Mouse (Mus musculus) CH12.LX (cell line): ENCODE results near the gene Syne4.
A peak's percentile ranks its signal among the peaks of the same experiment; 100 is the strongest.

Experiments used
- CTCF ChIP-seq, 2 experiments: IDR thresholded peaks in 1 of 2; conservative IDR thresholded peaks in 1 of 2; 2 replicates each; pipeline ENCODE4 v1.5.1; 2011 to 2012; ENCODE audit warnings: low read depth in 2 of 2, low read length in 2 of 2, improper control_type of control experiment in 1 of 2, inconsistent platforms in 1 of 2, mild to moderate bottlenecking in 1 of 2, moderate library complexity in 1 of 2
- EP300 ChIP-seq: IDR thresholded peaks from 2 replicates; pipeline ENCODE4 v1.6.1; 2011; ENCODE audit warnings: low read length, improper control_type of control experiment
- MAX ChIP-seq: IDR thresholded peaks from 2 replicates; pipeline ENCODE4 v1.6.1; 2011; ENCODE audit warnings: low read length, improper control_type of control experiment
- MXI1 ChIP-seq: IDR thresholded peaks from 2 replicates; pipeline ENCODE4 v1.6.1; 2011; ENCODE audit warnings: mild to moderate bottlenecking, low read depth, low read length, improper control_type of control experiment
- POLR2A ChIP-seq: IDR thresholded peaks from 2 replicates; pipeline ENCODE4 v1.6.1; 2011; ENCODE audit warnings: low read depth, mild to moderate bottlenecking, improper control_type of control experiment, low read length
- USF1 ChIP-seq: IDR thresholded peaks from 2 replicates; pipeline ENCODE4 v1.6.1; 2014; ENCODE audit warnings: low read depth, mild to moderate bottlenecking, inconsistent platforms, low read length, improper control_type of control experiment
- USF2 ChIP-seq: conservative IDR thresholded peaks from 2 replicates; pipeline ENCODE4 v1.6.1; 2011; ENCODE audit warnings: low read depth, low read length, improper control_type of control experiment
- ZMIZ1 ChIP-seq: IDR thresholded peaks from 2 replicates; pipeline ENCODE4 v1.6.1; 2012; ENCODE audit warnings: low read depth, mild to moderate bottlenecking, inconsistent platforms, low read length, improper control_type of control experiment

- no peak for TF ChIP-seq USF1
- TF ChIP-seq MAX, result peak; percentile 30; the same call in 1 of the 2 replicates
- no peak for TF ChIP-seq POLR2A
- no peak for TF ChIP-seq MXI1
- TF ChIP-seq CTCF (conservative IDR thresholded peaks at IDR 0.05 in 1 of 2, IDR thresholded peaks at IDR 0.05 in 1 of 2; ENCODE audit: low read depth in 2 of 2, low read length in 2 of 2), result peak; percentile 92 to 93
- TF ChIP-seq EP300, result no peak
- TF ChIP-seq ZMIZ1, result no peak
- TF ChIP-seq USF2, result no peak
These were observed 21.8 kb downstream of the Syne4 start for GRCm38 (mm10) chr7:30336384-30336783.
